Mouse (Mus musculus) hindbrain, embryonic 14.5 days (tissue): ENCODE results near the gene Cox19. TPM values are rescaled to one million over a fixed set of nuclear protein-coding genes. Genes with fewer than 3 reads are reported as not detected.

Source experiments
- ATAC-seq: fragments of 200-750 bp; cut with Nextera tagmentation; 2 replicates; pipeline ENCODE4 v1.8.0; 2017; ENCODE audit warnings: moderate number of reproducible peaks, mild to moderate bottlenecking, moderate TSS enrichment, moderate library complexity; ENCODE audit not compliant: low FRiP score
- DNase-seq: peaks from one replicate; pipeline ENCODE4 v3.0.0-alpha.2; 2015; ENCODE audit warnings: low spot score
- H3K27ac ChIP-seq: fragments of 300-500 bp; sonication (generic); 2 replicates; pipeline ENCODE4 v1.5.1; 2014; ENCODE audit warnings: mild to moderate bottlenecking, moderate library complexity
- H3K27me3 ChIP-seq: fragments of 300-500 bp; sonication (generic); 2 replicates; pipeline ENCODE4 v1.6.1; 2014; ENCODE audit warnings: mild to moderate bottlenecking, low read length, mixed read lengths; ENCODE audit not compliant: control insufficient read depth, insufficient read depth
- H3K36me3 ChIP-seq: fragments of 300-500 bp; sonication (generic); replicated peaks from 2 replicates; pipeline ENCODE4 v1.6.1; 2014; ENCODE audit not compliant: control insufficient read depth, insufficient read depth
- H3K4me1 ChIP-seq: fragments of 300-500 bp; sonication (generic); replicated peaks from 2 replicates; pipeline ENCODE4 v1.6.1; 2014; ENCODE audit warnings: antibody characterized with exemption, low read length, mixed read lengths; ENCODE audit not compliant: control insufficient read depth, insufficient read depth
- H3K4me2 ChIP-seq: fragments of 300-500 bp; sonication (generic); replicated peaks from 2 replicates; pipeline ENCODE4 v1.6.1; 2014; ENCODE audit warnings: mild to moderate bottlenecking, moderate library complexity
- H3K4me3 ChIP-seq: fragments of 300-500 bp; sonication (generic); replicated peaks from 2 replicates; pipeline ENCODE4 v1.5.1; 2014; ENCODE audit warnings: mild to moderate bottlenecking, low read length
- H3K9ac ChIP-seq: fragments of 300-500 bp; sonication (generic); 2 replicates; pipeline ENCODE4 v1.6.1; 2014
- H3K9me3 ChIP-seq: fragments of 300-500 bp; sonication (generic); 2 replicates; pipeline ENCODE4 v1.6.1; 2016; ENCODE audit warnings: low read length; ENCODE audit not compliant: control insufficient read depth
- WGBS: fragments of 180-500 bp; shearing (Covaris S2); extraction: QIAGEN DNeasy Blood & Tissue Kit; methylation state at CpG from one replicate; pipeline ENCODE4 v1.1.7; 2014; 5-methylcytosine and 5-hydroxymethylcytosine counted together
- polyA plus RNA-seq: library from polyadenylated mRNA; unstranded; fragments of >200 nt; fragmentation: Nextera tagmentation; extraction: Ambion mirVana; gene quantifications from 2 replicates; pipeline ENCODE4 v1.2.1, GENCODE M21; 2014

Gene Cox19
- polyA plus RNA-seq, 1 experiment from 2014 or later, result 110 TPM

DNA sequence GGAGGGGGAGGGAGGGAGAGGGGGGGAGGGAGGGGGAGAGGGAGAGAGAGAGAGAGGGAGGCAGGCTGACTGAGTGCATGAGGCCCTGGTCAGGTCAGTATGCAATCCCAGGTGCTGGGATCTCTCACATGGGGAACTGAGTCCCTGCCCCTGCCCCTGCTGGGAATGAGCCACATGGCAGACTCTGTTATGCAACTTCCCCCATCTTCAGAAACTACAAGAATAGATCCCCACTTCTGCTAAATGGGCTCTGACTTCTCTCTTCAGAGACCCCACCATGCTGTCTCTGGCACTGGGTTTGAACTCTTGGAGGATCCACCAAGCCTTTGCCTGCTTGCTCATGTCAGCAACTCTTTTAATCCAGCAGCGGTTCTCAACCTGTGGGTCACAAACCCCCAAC, 14.6 kb upstream of the Cox19 start:
- Histone ChIP-seq H3K4me2 (no peak overlapping the region), H3K4me3 (no peak overlapping the region), H3K27me3 (no peaks in the 10 kb centered on the region), H3K9me3 (no peaks in the 10 kb centered on the region), H3K36me3 (no peaks in the 10 kb centered on the region), H3K4me1 (0 out of 2 replicates have a peak, but pooled peaks cover 7% of the 10 kb centered on the region), H3K9ac (no peak overlapping the region), H3K27ac (no peak overlapping the region)
- no peak for ATAC-seq
- no peak for DNase-seq
- WGBS, result 71% methylated on average over 1 of the region's 1 CpGs

DNA sequence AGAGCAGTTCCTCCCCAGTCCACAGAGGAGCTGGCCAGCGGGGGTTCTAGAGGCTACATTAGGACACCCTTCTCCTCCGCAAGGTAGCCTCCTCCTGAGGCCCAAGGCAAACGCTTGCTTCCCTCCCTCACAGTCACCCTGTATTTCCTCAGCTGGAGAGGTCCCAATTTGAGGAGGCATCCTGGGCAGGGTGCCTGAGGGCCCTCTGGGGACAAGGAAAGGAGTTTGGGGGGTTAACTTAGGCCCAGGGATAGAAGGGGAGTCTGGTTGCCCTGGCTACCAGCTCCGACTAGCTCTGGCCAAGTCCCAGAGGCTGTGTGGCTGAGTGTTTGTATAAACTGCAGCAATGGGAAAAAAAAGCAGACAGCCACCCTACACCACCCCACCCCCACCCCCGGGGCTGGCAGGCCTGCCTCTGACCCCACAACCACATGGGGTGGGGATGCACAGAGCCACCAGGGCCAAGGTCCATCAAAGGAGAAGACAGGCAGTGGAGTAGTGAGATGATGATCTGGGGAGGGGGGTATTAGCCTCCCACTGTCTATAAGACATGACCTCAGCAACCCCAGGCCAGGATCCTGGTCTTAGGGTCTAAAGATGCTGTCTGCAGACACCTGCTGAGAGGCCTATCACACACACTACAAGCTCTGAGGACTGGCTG, 13.8 kb upstream of the Cox19 start:
- no peaks in the 10 kb centered on the region for H3K36me3 ChIP-seq
- H3K27me3 ChIP-seq, result no peaks in the 10 kb centered on the region
- no peak for DNase-seq
- no peak overlapping the region for H3K27ac ChIP-seq
- 0 out of 2 replicates have a peak, but pooled peaks cover 7% of the 10 kb centered on the region for H3K4me1 ChIP-seq
- no peak overlapping the region for H3K4me2 ChIP-seq
- ATAC-seq, result peak; percentile 19; the same call in 1 of the 2 replicates
- H3K4me3 ChIP-seq, result no peak overlapping the region
- 42% methylated on average over 5 of the region's 5 CpGs for WGBS
- H3K9me3 ChIP-seq, result no peaks in the 10 kb centered on the region
- peak overlapping the region; percentile 2; the same call in 1 of the 2 replicates for H3K9ac ChIP-seq

DNA sequence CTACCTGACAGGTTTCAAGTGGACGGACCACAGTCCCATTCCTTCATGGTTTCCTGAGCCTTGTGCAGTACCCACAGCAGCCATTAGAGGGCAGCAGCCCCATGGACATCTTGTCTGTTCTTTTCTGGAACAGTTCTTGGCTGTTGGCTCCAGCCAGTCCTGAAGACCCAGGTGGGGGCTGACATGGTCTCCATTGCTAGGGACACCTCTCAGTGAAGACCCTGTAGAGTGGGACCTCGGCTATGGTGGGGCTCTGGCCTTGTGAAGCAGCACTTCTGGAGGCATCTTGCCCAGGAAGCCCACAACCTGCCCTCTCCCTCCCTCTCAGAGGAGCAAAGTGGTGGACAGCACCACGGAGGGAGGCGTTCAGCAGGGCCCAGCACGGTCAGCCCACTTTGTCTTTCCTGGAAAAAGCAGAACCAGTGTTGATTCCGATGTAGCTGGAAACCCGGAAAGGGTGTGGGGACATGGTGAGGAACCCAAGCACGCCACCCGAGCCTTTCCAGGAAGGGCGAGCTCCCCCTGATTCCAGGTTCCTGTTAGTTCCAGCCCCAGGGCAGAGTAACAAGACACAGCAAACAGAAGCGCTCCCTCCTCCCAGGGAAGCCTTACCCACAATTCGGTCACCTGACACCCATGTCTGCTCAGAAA, 13.2 kb upstream of the Cox19 start:
- no peak overlapping the region for H3K27ac ChIP-seq
- H3K27me3 ChIP-seq, result no peaks in the 10 kb centered on the region
- DNase-seq, result peak; percentile 96

DNA sequence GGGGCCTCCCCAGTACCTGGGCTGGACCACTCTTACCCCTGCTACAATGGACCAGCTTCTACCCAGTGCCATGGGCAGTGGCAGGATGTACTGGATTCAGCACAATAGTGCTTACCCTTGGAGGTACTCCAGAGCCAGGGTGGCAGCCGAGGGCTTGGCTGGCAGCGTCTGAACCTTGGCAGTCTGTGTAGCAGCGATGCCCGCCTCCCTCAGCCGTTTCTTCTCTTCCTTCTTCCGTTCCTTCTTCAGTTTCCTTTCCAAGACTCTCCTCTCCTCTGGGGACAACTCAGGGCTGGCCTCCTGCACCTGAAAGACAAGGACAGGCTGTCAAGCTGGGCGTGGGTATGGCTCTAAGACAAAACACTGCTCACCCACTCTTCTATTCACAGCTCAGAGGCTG, 12.6 kb upstream of the Cox19 start:
- Histone ChIP-seq H3K27ac (no peak overlapping the region), H3K9me3 (no peaks in the 10 kb centered on the region), H3K9ac (no peak overlapping the region), H3K4me2 (no peak overlapping the region), H3K4me3 (no peak overlapping the region), H3K4me1 (0 out of 2 replicates have a peak, but pooled peaks cover 7% of the 10 kb centered on the region), H3K27me3 (no peaks in the 10 kb centered on the region), H3K36me3 (no peaks in the 10 kb centered on the region)
- WGBS, result 74% methylated on average over 7 of the region's 7 CpGs
- ATAC-seq, result no peak
- no peak for DNase-seq

More for the DNA sequence above, 13.2 kb upstream of the Cox19 start:
- Histone ChIP-seq H3K9ac (no peak overlapping the region), H3K4me2 (no peak overlapping the region), H3K36me3 (no peaks in the 10 kb centered on the region), H3K4me3 (no peak overlapping the region), H3K4me1 (0 out of 2 replicates have a peak, but pooled peaks cover 7% of the 10 kb centered on the region), H3K9me3 (no peaks in the 10 kb centered on the region)
- WGBS, result 37% methylated on average over 12 of the region's 12 CpGs
- ATAC-seq, result peak; percentile 71

DNA sequence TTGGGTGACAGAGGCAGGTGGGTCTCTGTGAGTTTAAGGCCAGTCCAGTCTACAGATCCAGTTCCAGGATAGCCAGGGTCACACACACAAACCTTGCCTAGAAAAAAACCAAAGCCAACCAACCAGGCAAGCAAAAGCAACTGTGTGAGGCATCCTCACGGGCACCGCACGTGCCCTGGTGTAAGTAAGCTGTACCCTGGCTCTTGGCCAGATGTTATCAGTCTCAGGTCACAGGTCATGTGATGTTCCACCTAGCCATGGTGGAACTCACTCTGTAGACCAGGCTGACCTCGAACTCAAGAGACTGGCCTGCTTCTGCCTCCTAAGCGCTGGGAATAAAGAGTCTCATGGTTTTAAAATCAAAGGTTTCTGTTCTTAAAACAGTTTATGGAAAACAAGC, 8.0 kb upstream of the Cox19 start:
- Histone ChIP-seq H3K36me3 (no peaks in the 10 kb centered on the region), H3K27me3 (no peaks in the 10 kb centered on the region), H3K9ac (no peak overlapping the region), H3K4me1 (0 out of 2 replicates have a peak, but pooled peaks cover under 1% of the 10 kb centered on the region), H3K4me3 (no peak overlapping the region), H3K4me2 (no peak overlapping the region), H3K27ac (no peak overlapping the region), H3K9me3 (no peaks in the 10 kb centered on the region)
- ATAC-seq (no peak), DNase-seq (no peak)
- 95% methylated on average over 5 of the region's 5 CpGs for WGBS

DNA sequence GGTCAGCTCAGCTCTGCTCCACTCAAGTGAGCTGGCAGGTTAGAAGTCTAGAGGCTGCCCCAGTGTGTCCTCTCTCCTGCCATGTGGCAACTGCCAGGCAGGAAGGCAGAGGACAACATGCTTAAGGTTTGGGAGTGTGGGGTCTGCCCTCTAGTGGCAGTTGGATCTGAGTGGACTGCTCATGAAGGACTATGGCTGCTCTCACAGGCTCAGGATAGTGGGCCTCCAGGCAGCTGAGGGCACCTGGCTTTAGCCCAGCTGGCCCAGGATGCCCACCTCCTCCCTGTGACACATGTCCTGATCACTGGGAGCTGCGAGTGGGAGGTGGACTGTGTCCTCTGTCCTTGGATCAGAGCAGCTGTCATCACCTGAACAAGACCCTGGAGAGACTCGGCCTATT, 7.4 kb upstream of the Cox19 start:
- no peaks in the 10 kb centered on the region for H3K27me3 ChIP-seq
- DNase-seq, result no peak
- H3K36me3 ChIP-seq, result no peaks in the 10 kb centered on the region
- no peak overlapping the region for H3K4me2 ChIP-seq
- ATAC-seq, result no peak
- no peaks in the 10 kb centered on the region for H3K9me3 ChIP-seq
- no peaks in the 10 kb centered on the region for H3K4me1 ChIP-seq
- H3K9ac ChIP-seq, result no peak overlapping the region
- H3K4me3 ChIP-seq, result no peak overlapping the region
- 86% methylated on average over 2 of the region's 2 CpGs for WGBS
- H3K27ac ChIP-seq, result no peak overlapping the region

DNA sequence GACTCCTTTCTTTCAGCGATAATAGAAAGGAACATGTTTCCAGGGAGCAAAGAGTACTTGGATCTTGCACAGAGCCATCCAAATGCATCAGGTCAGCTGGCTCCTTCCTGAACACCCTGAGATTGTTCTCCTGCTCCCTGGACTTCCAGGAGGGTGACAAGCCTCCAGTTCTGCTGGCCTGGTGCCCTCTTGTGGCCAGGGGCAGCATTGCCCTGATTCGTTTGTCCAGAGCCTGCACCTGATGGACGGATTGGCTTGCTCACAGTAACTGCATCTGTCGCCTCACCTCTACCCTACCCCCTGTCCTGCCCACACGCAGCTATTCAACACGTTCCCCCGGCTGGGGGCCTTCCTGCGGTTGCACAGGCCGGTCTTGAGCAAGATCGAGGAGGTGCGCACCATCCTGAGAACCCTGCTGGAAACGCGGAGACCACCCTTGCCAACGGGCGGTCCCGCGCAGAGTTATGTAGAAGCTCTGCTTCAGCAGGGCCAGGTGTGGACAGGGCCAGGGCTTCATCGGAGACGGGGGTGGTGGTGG, 4.1 kb upstream of the Cox19 start:
- no peak for ATAC-seq

DNA sequence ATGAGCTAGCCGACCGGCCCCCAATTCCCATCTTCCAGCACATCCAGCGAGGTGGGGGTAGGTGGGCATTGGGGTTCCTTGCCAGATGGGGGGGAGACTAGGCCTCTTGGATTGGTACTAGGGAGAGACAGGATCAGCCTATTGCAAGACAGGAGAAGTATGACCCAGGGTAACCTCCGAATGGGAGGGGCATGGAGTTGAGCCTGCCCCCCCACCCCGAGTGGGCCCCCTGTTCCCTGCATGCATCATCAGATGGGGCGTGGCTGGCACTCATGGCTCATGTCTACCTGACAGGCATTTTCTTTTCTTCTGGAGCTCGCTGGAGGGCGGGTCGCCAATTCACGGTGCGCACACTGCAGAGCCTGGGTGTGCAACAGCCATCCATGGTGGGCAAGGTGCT, 2.7 kb upstream of the Cox19 start:
- Histone ChIP-seq H3K27ac (no peak overlapping the region), H3K9ac (no peak overlapping the region), H3K4me1 (no peaks in the 10 kb centered on the region), H3K27me3 (no peaks in the 10 kb centered on the region), H3K4me2 (no peak overlapping the region), H3K9me3 (no peaks in the 10 kb centered on the region), H3K4me3 (no peak overlapping the region), H3K36me3 (no peaks in the 10 kb centered on the region)
- DNase-seq, result no peak
- 0 out of 2 replicates have a peak, but pooled peaks have one; percentile 5 for ATAC-seq
- whole genome bisulfite sequencing, result 86% methylated on average over 11 of the region's 11 CpGs

More for the DNA sequence above, 4.1 kb upstream of the Cox19 start:
- Histone ChIP-seq H3K36me3 (no peaks in the 10 kb centered on the region), H3K4me3 (no peak overlapping the region), H3K27ac (no peak overlapping the region), H3K4me1 (no peaks in the 10 kb centered on the region), H3K9ac (no peak overlapping the region), H3K27me3 (no peaks in the 10 kb centered on the region), H3K4me2 (no peak overlapping the region), H3K9me3 (no peaks in the 10 kb centered on the region)
- peak; percentile 70 for DNase-seq
- WGBS, result 36% methylated on average over 19 of the region's 19 CpGs

DNA sequence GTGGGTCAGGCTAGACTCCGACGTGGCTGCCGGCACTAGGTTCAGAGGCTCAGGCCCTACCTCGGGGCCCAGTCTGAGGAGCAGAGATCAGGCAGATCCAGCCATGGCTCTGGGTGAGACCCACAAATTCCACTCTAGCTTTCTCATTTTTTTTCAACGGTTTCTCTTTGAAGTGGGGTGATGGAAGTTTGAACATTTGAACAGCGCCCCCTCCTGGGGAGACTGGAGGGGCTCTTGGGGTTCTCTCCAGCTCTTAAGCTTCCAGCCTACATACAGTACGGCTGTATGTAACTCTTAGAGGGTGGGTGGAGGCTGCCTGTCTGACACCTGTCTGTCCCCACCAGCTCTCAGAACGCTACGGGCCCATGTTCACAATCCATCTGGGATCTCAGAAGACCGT, 2.3 kb upstream of the Cox19 start:
- H3K4me1 ChIP-seq, result no peaks in the 10 kb centered on the region
- no peak overlapping the region for H3K9ac ChIP-seq
- H3K27me3 ChIP-seq, result no peaks in the 10 kb centered on the region
- H3K36me3 ChIP-seq, result no peaks in the 10 kb centered on the region
- WGBS, result 66% methylated on average over 10 of the region's 10 CpGs
- H3K27ac ChIP-seq, result no peak overlapping the region
- ATAC-seq, result no peak
- H3K4me3 ChIP-seq, result no peak overlapping the region
- no peak overlapping the region for H3K4me2 ChIP-seq
- DNase-seq, result no peak
- H3K9me3 ChIP-seq, result no peaks in the 10 kb centered on the region
